Mouse (Mus musculus): ENCODE measurements around the gene Primpol. TPM values are rescaled to one million over a fixed set of nuclear protein-coding genes. Genes with fewer than 3 reads are reported as not detected.

The Primpol gene
- total RNA-seq, 2 experiments from 2014 or later: 4.3 to 6.5 TPM

- intact Hi-C loops (cut with DNase I): no loop called here
- DNase-seq (ENCODE audit: extremely low spot score in 1 of 2, low spot score in 2 of 2): no peak
Measured at GRCm38 (mm10) chr8:46569659-46570441, 47.2 kb downstream of the Primpol start.

- DNase-seq (ENCODE audit: extremely low spot score in 1 of 2, low spot score in 2 of 2): no peak
- intact Hi-C loops (cut with DNase I): no loop called here
Measured at GRCm38 (mm10) chr8:46568942-46569341, 48.1 kb downstream of the Primpol start.

GRCm38 (mm10) chr8:46567946-46568345 lies 49.1 kb downstream of the Primpol start:
- intact Hi-C loops (cut with DNase I): no loop called here
- no peak for DNase-seq (ENCODE audit: extremely low spot score in 1 of 2, low spot score in 2 of 2)

- peak; percentile 61 to 70 for DNase-seq (ENCODE audit: extremely low spot score in 1 of 2, low spot score in 2 of 2)
- intact Hi-C loops (cut with DNase I): no loop called here
Measured at GRCm38 (mm10) chr8:46566914-46567529, 50.0 kb downstream of the Primpol start.

- intact Hi-C loops (cut with DNase I): no loop called here
- peak in 1 of 2 experiments; percentile 13 for DNase-seq (ENCODE audit: extremely low spot score in 1 of 2, low spot score in 2 of 2)
Measured at GRCm38 (mm10) chr8:46562333-46562732, 54.7 kb downstream of the Primpol start.

GRCm38 (mm10) chr8:46559428-46559827 lies 57.6 kb downstream of the Primpol start:
- intact Hi-C loops (cut with DNase I): loop anchor here (10.0 kb wide), 1 partner anchor 815 kb away; no protein-coding TSS in a partner anchor

GRCm38 (mm10) chr8:46552441-46552765 lies 64.6 kb downstream of the Primpol start:
- intact Hi-C loops (cut with DNase I): loop anchor here (10.0 kb wide), 1 partner anchor 822 kb away; no protein-coding TSS in a partner anchor
- DNase-seq (ENCODE audit: extremely low spot score in 1 of 2, low spot score in 2 of 2): peak in 1 of 2 experiments; percentile 53

More at GRCm38 (mm10) chr8:46559428-46559827, 57.6 kb downstream of the Primpol start:
- DNase-seq (ENCODE audit: extremely low spot score in 1 of 2, low spot score in 2 of 2): peak in 1 of 2 experiments; percentile 58

- intact Hi-C loops (cut with DNase I): loop anchor here (10.0 kb wide), 1 partner anchor 823 kb away; no protein-coding TSS in a partner anchor
- peak; percentile 99 for DNase-seq (ENCODE audit: extremely low spot score in 1 of 2, low spot score in 2 of 2)
Measured at GRCm38 (mm10) chr8:46551615-46552440, 65.2 kb downstream of the Primpol start, which contains the start of gene Cenpu. TSS of gene Cenpu (plus strand) at chr8:46552028.

- intact Hi-C loops (cut with DNase I): loop anchor here (10.0 kb wide), 1 partner anchor 824 kb away; no protein-coding TSS in a partner anchor
- peak in 1 of 2 experiments; percentile 11 for DNase-seq (ENCODE audit: extremely low spot score in 1 of 2, low spot score in 2 of 2)
Measured at GRCm38 (mm10) chr8:46551029-46551428, 66.0 kb downstream of the Primpol start.

GRCm38 (mm10) chr8:46550058-46550457 lies 67.0 kb downstream of the Primpol start:
- DNase-seq (ENCODE audit: extremely low spot score in 1 of 2, low spot score in 2 of 2): peak in 1 of 2 experiments; percentile 14
- intact Hi-C loops (cut with DNase I): loop anchor here (10.0 kb wide), 1 partner anchor 825 kb away; no protein-coding TSS in a partner anchor

- intact Hi-C loops (cut with DNase I): loop anchor here (2.0 kb wide), 2 partner anchors 236 to 304 kb away; no protein-coding TSS in a partner anchor
- no peak for DNase-seq (ENCODE audit: extremely low spot score in 1 of 2, low spot score in 2 of 2)
Measured at GRCm38 (mm10) chr8:46547245-46547644, 69.8 kb downstream of the Primpol start.

GRCm38 (mm10) chr8:46546431-46547176 lies 70.4 kb downstream of the Primpol start:
- intact Hi-C loops (cut with DNase I): loop anchor here (2.0 kb wide), 2 partner anchors 236 to 304 kb away; no protein-coding TSS in a partner anchor
- DNase-seq (ENCODE audit: extremely low spot score in 1 of 2, low spot score in 2 of 2): peak in 1 of 2 experiments; percentile 84

GRCm38 (mm10) chr8:46545854-46546253 lies 71.2 kb downstream of the Primpol start:
- intact Hi-C loops (cut with DNase I): loop anchor here (2.0 kb wide), 2 partner anchors 235 to 303 kb away; no protein-coding TSS in a partner anchor
- DNase-seq (ENCODE audit: extremely low spot score in 1 of 2, low spot score in 2 of 2): no peak

- no peak for DNase-seq (ENCODE audit: extremely low spot score in 1 of 2, low spot score in 2 of 2)
- intact Hi-C loops (cut with DNase I): no loop called here
Measured at GRCm38 (mm10) chr8:46543662-46544061, 73.3 kb downstream of the Primpol start.

- DNase-seq (ENCODE audit: extremely low spot score in 1 of 2, low spot score in 2 of 2): no peak
- intact Hi-C loops (cut with DNase I): no loop called here
Measured at GRCm38 (mm10) chr8:46543191-46543590, 73.8 kb downstream of the Primpol start.

GRCm38 (mm10) chr8:46539701-46540100 lies 77.3 kb downstream of the Primpol start:
- peak in 1 of 2 experiments; percentile 51 for DNase-seq (ENCODE audit: extremely low spot score in 1 of 2, low spot score in 2 of 2)
- intact Hi-C loops (cut with DNase I): no loop called here

- intact Hi-C loops (cut with DNase I): no loop called here
- DNase-seq (ENCODE audit: extremely low spot score in 1 of 2, low spot score in 2 of 2): no peak
Measured at GRCm38 (mm10) chr8:46533926-46534325, 83.1 kb downstream of the Primpol start.

- no peak for DNase-seq (ENCODE audit: extremely low spot score in 1 of 2, low spot score in 2 of 2)
- intact Hi-C loops (cut with DNase I): no loop called here
Measured at GRCm38 (mm10) chr8:46530541-46530940, 86.5 kb downstream of the Primpol start.

Data from left cerebral cortex, postnatal 10 days (tissue).